Mouse (Mus musculus): ENCODE measurements around the gene Saxo1.

GRCm38 (mm10) chr4:86545615-86546014, 12.5 kb downstream of the Saxo1 start:
- TF ChIP-seq MAFK (IDR thresholded peaks at IDR 0.05; ENCODE audit: insufficient replicate concordance, low read length): no peak
- peak; percentile 33 to 69; a peak in 3 of 4 replicates for TF ChIP-seq CTCF (conservative IDR thresholded peaks at IDR 0.05 in 1 of 2, IDR thresholded peaks at IDR 0.05 in 1 of 2; ENCODE audit: low read depth in 2 of 2, low read length in 2 of 2)
- TF ChIP-seq ZNF384 (IDR thresholded peaks at IDR 0.05; ENCODE audit: low read depth, low read length): no peak
- no peak for TF ChIP-seq NELFE (IDR thresholded peaks at IDR 0.05; ENCODE audit: low read depth, low read length)
- no peak for TF ChIP-seq POLR2A (IDR thresholded peaks at IDR 0.05; ENCODE audit: low read depth, low read length)
- no peak for TF ChIP-seq TBP (conservative IDR thresholded peaks at IDR 0.05; ENCODE audit: low read depth, low read length)
- TF ChIP-seq MEF2A (IDR thresholded peaks at IDR 0.05; ENCODE audit: borderline replicate concordance, low read depth, low read length): no peak
- no peak for TF ChIP-seq HCFC1 (IDR thresholded peaks at IDR 0.05; ENCODE audit: low read depth, low read length)
- no peak for TF ChIP-seq E2F4 (IDR thresholded peaks at IDR 0.05; ENCODE audit: insufficient replicate concordance, low read depth, low read length)
- no peak for TF ChIP-seq ETS1 (conservative IDR thresholded peaks at IDR 0.05; ENCODE audit: low read depth, low read length)

Measured in CH12.LX (cell line).